Mouse (Mus musculus) ES-E14 (cell line): Measurements from ENCODE around the gene Mb21d2. TPM values are rescaled to one million over a fixed set of nuclear protein-coding genes. Genes with fewer than 3 reads are reported as not detected.

ENCODE experiments used
- DNase-seq: peaks from one replicate; pipeline ENCODE4 v3.0.0-alpha.2; 2013; ENCODE audit warnings: low read depth, low spot score
- H3K27ac ChIP-seq: 2 replicates; pipeline ENCODE4 v1.5.1; 2012; ENCODE audit warnings: low read depth, mild to moderate bottlenecking, low read length, moderate library complexity, mixed read lengths; ENCODE audit not compliant: poor library complexity, insufficient read depth, severe bottlenecking
- H3K36me3 ChIP-seq: 2 replicates; pipeline ENCODE4 v1.6.1; 2012; ENCODE audit warnings: mild to moderate bottlenecking, low read length, moderate library complexity, mixed read lengths; ENCODE audit not compliant: control insufficient read depth, poor library complexity, insufficient read depth, severe bottlenecking
- H3K4me1 ChIP-seq, 2 experiments: fragments of 150-350 bp in 1 of 2; sonication (generic) in 1 of 2; 2 replicates each; pipeline ENCODE4 v1.6.1; 2012; ENCODE audit warnings: low read length in 2 of 2, mild to moderate bottlenecking in 1 of 2, mixed read lengths in 1 of 2; ENCODE audit not compliant: control insufficient read depth in 2 of 2, insufficient read depth in 2 of 2, poor library complexity in 1 of 2
- H3K4me3 ChIP-seq, 2 experiments: fragments of 150-350 bp in 1 of 2; sonication (generic) in 1 of 2; 2 replicates each; pipeline ENCODE4 v1.5.1; 2012; ENCODE audit warnings: low read length in 2 of 2, low read depth in 1 of 2, mild to moderate bottlenecking in 1 of 2, mixed read lengths in 1 of 2; ENCODE audit not compliant: insufficient read depth in 1 of 2, poor library complexity in 1 of 2, severe bottlenecking in 1 of 2
- H3K9ac ChIP-seq: 2 replicates; pipeline ENCODE4 v1.6.1; 2012; ENCODE audit warnings: low read depth, mild to moderate bottlenecking, low read length, mixed read lengths; ENCODE audit not compliant: poor library complexity, insufficient read depth, severe bottlenecking
- H3K9me3 ChIP-seq: fragments of 150-350 bp; sonication (generic); 2 replicates; pipeline ENCODE4 v1.6.1; 2012; ENCODE audit warnings: low read depth, mild to moderate bottlenecking, low read length; ENCODE audit not compliant: control insufficient read depth, insufficient read depth
- CHD2 ChIP-seq: IDR thresholded peaks from 2 replicates; pipeline ENCODE4 v1.6.1; 2014; ENCODE audit warnings: mild to moderate bottlenecking, low read depth, low read length, inconsistent platforms
- HCFC1 ChIP-seq: IDR thresholded peaks from 2 replicates; pipeline ENCODE4 v1.6.1; 2012; ENCODE audit warnings: low read length, inconsistent platforms, borderline replicate concordance; ENCODE audit not compliant: insufficient read depth
- MAFK ChIP-seq: IDR thresholded peaks from 2 replicates; pipeline ENCODE4 v1.6.1; 2014; ENCODE audit warnings: mild to moderate bottlenecking, low read depth, low read length, inconsistent platforms; ENCODE audit not compliant: insufficient read depth
- ZC3H11A ChIP-seq: IDR thresholded peaks from 2 replicates; pipeline ENCODE4 v1.6.1; 2012; ENCODE audit warnings: low read depth, mild to moderate bottlenecking, inconsistent platforms, low read length, borderline replicate concordance
- ZNF384 ChIP-seq: IDR thresholded peaks from 2 replicates; pipeline ENCODE4 v1.6.1; 2012; ENCODE audit warnings: low read depth, low read length, inconsistent platforms
- in situ Hi-C, 2 experiments: fragments of 600-800 bp; cut with MboI; formaldehyde crosslinking; loops; one replicate each; pipeline ENCODE4 v1.15.1; 2025; ENCODE audit warnings: low sequenced_read_pairs in 2 of 2, inconsistent platforms in 1 of 2; ENCODE audit not compliant: unreplicated experiment in 2 of 2
- total RNA-seq: library from RNA; depleted of rRNA; stranded (reverse); fragments of 300-350 nt; gene quantifications from 2 replicates; pipeline ENCODE4 v1.2.3, GENCODE M21; 2012

Mb21d2 gene
- total RNA-seq, 1 experiment: 15.3 TPM

GRCm38 (mm10) chr16:28850881-28851280, 78.6 kb downstream of the Mb21d2 start:
- H3K9me3 ChIP-seq: no peaks in the 10 kb centered on the region
- H3K4me3 ChIP-seq: peak overlapping the region in 1 of 2 experiments; percentile 19; a peak in 1 of 4 replicates
- H3K36me3 ChIP-seq: no peaks in the 10 kb centered on the region
- TF ChIP-seq ZC3H11A (no peak), MAFK (no peak), HCFC1 (no peak), ZNF384 (no peak), CHD2 (no peak)
- no peak for DNase-seq
- peaks cover 0 to 15% of the 10 kb centered on the region in 2 experiments; a peak in 3 of 4 replicates for H3K4me1 ChIP-seq
- peak overlapping the region; percentile 3; the same call in 1 of the 2 replicates for H3K9ac ChIP-seq
- in situ Hi-C loops: no loop called here
- no peak overlapping the region for H3K27ac ChIP-seq

- Histone ChIP-seq H3K4me1 (peaks cover 0 to 11% of the 10 kb centered on the region in 2 experiments; a peak in 3 of 4 replicates), H3K9ac (no peak overlapping the region), H3K27ac (no peak overlapping the region), H3K9me3 (no peaks in the 10 kb centered on the region), H3K36me3 (no peaks in the 10 kb centered on the region), H3K4me3 (no peak overlapping the region)
- in situ Hi-C loops: loop anchor here in 1 of 2 experiments (25.0 kb wide), 2 partner anchors 341 to 716 kb away; no protein-coding TSS in a partner anchor
- TF ChIP-seq MAFK (no peak), ZNF384 (no peak), CHD2 (no peak), HCFC1 (no peak), ZC3H11A (no peak)
- no peak for DNase-seq
Observed at GRCm38 (mm10) chr16:28846123-28846522, 83.3 kb downstream of the Mb21d2 start.

GRCm38 (mm10) chr16:28845336-28845735, 84.1 kb downstream of the Mb21d2 start:
- in situ Hi-C loops: loop anchor here in 1 of 2 experiments (25.0 kb wide), 2 partner anchors 342 to 717 kb away; no protein-coding TSS in a partner anchor
- peaks cover 0 to 12% of the 10 kb centered on the region in 2 experiments; a peak in 3 of 4 replicates for H3K4me1 ChIP-seq
- TF ChIP-seq ZNF384 (no peak), HCFC1 (no peak), MAFK (no peak), ZC3H11A (no peak), CHD2 (no peak)

DNA sequence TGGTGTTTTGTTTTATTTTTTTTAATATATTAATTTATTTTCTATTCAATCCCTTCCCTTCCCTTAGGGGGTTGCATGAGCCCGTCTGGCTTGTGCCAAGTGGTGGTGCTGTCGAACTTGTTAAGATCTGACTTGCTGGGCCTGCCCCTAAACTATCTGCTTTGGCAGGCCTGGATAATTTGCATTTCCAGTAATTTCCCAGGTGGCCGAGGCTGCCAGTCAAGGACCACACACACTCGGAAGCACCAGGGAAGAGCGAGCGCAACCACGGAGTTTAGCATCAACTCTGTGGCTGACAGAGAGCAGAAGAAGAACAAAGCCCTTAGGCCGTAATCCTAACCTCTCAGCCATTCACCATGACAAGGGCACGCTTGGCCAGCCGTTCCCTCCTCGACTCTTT, 88.4 kb downstream of the Mb21d2 start:
- Histone ChIP-seq H3K9ac (no peak overlapping the region), H3K9me3 (no peaks in the 10 kb centered on the region), H3K4me1 (peaks cover 0 to 13% of the 10 kb centered on the region in 2 experiments; a peak in 2 of 4 replicates), H3K36me3 (no peaks in the 10 kb centered on the region), H3K27ac (no peak overlapping the region; the same call in 1 of the 2 replicates), H3K4me3 (no peak overlapping the region)
- TF ChIP-seq ZC3H11A (no peak), CHD2 (no peak), ZNF384 (no peak), MAFK (no peak), HCFC1 (no peak)
- in situ Hi-C loops: loop anchor here in 1 of 2 experiments (25.0 kb wide), 2 partner anchors 346 to 721 kb away; no protein-coding TSS in a partner anchor
- DNase-seq: no peak

More at GRCm38 (mm10) chr16:28845336-28845735, 84.1 kb downstream of the Mb21d2 start:
- DNase-seq: no peak
- H3K4me3 ChIP-seq: no peak overlapping the region
- no peaks in the 10 kb centered on the region for H3K36me3 ChIP-seq
- no peak overlapping the region for H3K9ac ChIP-seq
- no peaks in the 10 kb centered on the region for H3K9me3 ChIP-seq
- H3K27ac ChIP-seq: no peak overlapping the region; the same call in 1 of the 2 replicates
